Mouse (Mus musculus): ENCODE results near the gene Gpr18. TPM values are rescaled to one million over a fixed set of nuclear protein-coding genes. Genes with fewer than 3 reads are reported as not detected.

The Gpr18 gene
- polyA plus RNA-seq, 1 experiment from 2014 or later = 0.26 TPM

GRCm38 (mm10) chr14:121894511-121895135 is 21.0 kb downstream of the Gpr18 start:
- no peak for ATAC-seq (ENCODE audit: insufficient read depth, low FRiP score)
- no peak overlapping the region for H3K9ac ChIP-seq (ENCODE audit: low read length)
- 71% methylated on average over 5 of the region's 5 CpGs for WGBS
- H3K4me2 ChIP-seq (ENCODE audit: low read depth, low read length) = no peak overlapping the region
- H3K36me3 ChIP-seq (ENCODE audit: control insufficient read depth, insufficient read depth, low read length) = no peaks in the 10 kb centered on the region
- no peak overlapping the region for H3K4me3 ChIP-seq (replicated peaks; ENCODE audit: low read length)
- no peaks in the 10 kb centered on the region for H3K9me3 ChIP-seq (replicated peaks; ENCODE audit: control insufficient read depth, low read length)
- H3K27me3 ChIP-seq (ENCODE audit: control insufficient read depth, insufficient read depth, low read length) = no peaks in the 10 kb centered on the region
- H3K27ac ChIP-seq (ENCODE audit: low read length) = no peak overlapping the region
- H3K4me1 ChIP-seq (ENCODE audit: control insufficient read depth, insufficient read depth, low read length) = peaks cover 5% of the 10 kb centered on the region; the same call in 1 of the 2 replicates

GRCm38 (mm10) chr14:121893747-121894146 is 21.8 kb downstream of the Gpr18 start:
- Histone ChIP-seq H3K4me3 (replicated peaks; ENCODE audit: low read length) (no peak overlapping the region), H3K4me2 (ENCODE audit: low read depth, low read length) (no peak overlapping the region), H3K27me3 (ENCODE audit: control insufficient read depth, insufficient read depth, low read length) (no peaks in the 10 kb centered on the region), H3K9ac (ENCODE audit: low read length) (no peak overlapping the region; the same call in 1 of the 2 replicates), H3K9me3 (replicated peaks; ENCODE audit: control insufficient read depth, low read length) (no peaks in the 10 kb centered on the region), H3K36me3 (ENCODE audit: control insufficient read depth, insufficient read depth, low read length) (no peaks in the 10 kb centered on the region), H3K27ac (ENCODE audit: low read length) (no peak overlapping the region), H3K4me1 (ENCODE audit: control insufficient read depth, insufficient read depth, low read length) (peaks cover 5% of the 10 kb centered on the region; the same call in 1 of the 2 replicates)
- 73% methylated on average over 6 of the region's 6 CpGs for WGBS
- no peak for ATAC-seq (ENCODE audit: insufficient read depth, low FRiP score)

GRCm38 (mm10) chr14:121884150-121884797 is 31.3 kb downstream of the Gpr18 start:
- H3K27me3 ChIP-seq (ENCODE audit: control insufficient read depth, insufficient read depth, low read length) = no peaks in the 10 kb centered on the region
- H3K9ac ChIP-seq (ENCODE audit: low read length) = no peak overlapping the region; the same call in 1 of the 2 replicates
- no peak overlapping the region for H3K27ac ChIP-seq (ENCODE audit: low read length)
- H3K4me2 ChIP-seq (ENCODE audit: low read depth, low read length) = no peak overlapping the region
- ATAC-seq (ENCODE audit: insufficient read depth, low FRiP score) = no peak
- WGBS = 38% methylated on average over 6 of the region's 6 CpGs
- no peaks in the 10 kb centered on the region for H3K36me3 ChIP-seq (ENCODE audit: control insufficient read depth, insufficient read depth, low read length)
- H3K4me1 ChIP-seq (ENCODE audit: control insufficient read depth, insufficient read depth, low read length) = peaks cover 40% of the 10 kb centered on the region
- H3K9me3 ChIP-seq (replicated peaks; ENCODE audit: control insufficient read depth, low read length) = no peaks in the 10 kb centered on the region
- H3K4me3 ChIP-seq (replicated peaks; ENCODE audit: low read length) = no peak overlapping the region

- 73% methylated on average over 7 of the region's 7 CpGs for WGBS
- Histone ChIP-seq H3K27ac (ENCODE audit: low read length) (no peak overlapping the region), H3K4me1 (ENCODE audit: control insufficient read depth, insufficient read depth, low read length) (peaks cover 45% of the 10 kb centered on the region), H3K9me3 (replicated peaks; ENCODE audit: control insufficient read depth, low read length) (no peaks in the 10 kb centered on the region), H3K9ac (ENCODE audit: low read length) (peak overlapping the region; percentile 31; the same call in 1 of the 2 replicates), H3K4me3 (replicated peaks; ENCODE audit: low read length) (no peak overlapping the region), H3K27me3 (ENCODE audit: control insufficient read depth, insufficient read depth, low read length) (no peaks in the 10 kb centered on the region), H3K4me2 (ENCODE audit: low read depth, low read length) (no peak overlapping the region), H3K36me3 (ENCODE audit: control insufficient read depth, insufficient read depth, low read length) (no peaks in the 10 kb centered on the region)
- ATAC-seq (ENCODE audit: insufficient read depth, low FRiP score) = no peak
These were observed 34.4 kb downstream of the Gpr18 start for GRCm38 (mm10) chr14:121881211-121881610.

GRCm38 (mm10) chr14:121879266-121879840 is 36.2 kb downstream of the Gpr18 start:
- Histone ChIP-seq H3K4me2 (ENCODE audit: low read depth, low read length) (peak overlapping the region; percentile 98), H3K36me3 (ENCODE audit: control insufficient read depth, insufficient read depth, low read length) (no peaks in the 10 kb centered on the region), H3K27ac (ENCODE audit: low read length) (no peak overlapping the region), H3K4me1 (ENCODE audit: control insufficient read depth, insufficient read depth, low read length) (peaks cover 41% of the 10 kb centered on the region), H3K9ac (ENCODE audit: low read length) (peak overlapping the region; percentile 98), H3K27me3 (ENCODE audit: control insufficient read depth, insufficient read depth, low read length) (no peaks in the 10 kb centered on the region), H3K4me3 (replicated peaks; ENCODE audit: low read length) (peak overlapping the region; percentile 97), H3K9me3 (replicated peaks; ENCODE audit: control insufficient read depth, low read length) (no peaks in the 10 kb centered on the region)
- ATAC-seq (ENCODE audit: insufficient read depth, low FRiP score) = no peak
- 8% methylated on average over 16 of the region's 16 CpGs for WGBS

- WGBS = under 1% methylated on average over 18 of the region's 27 CpGs
- Histone ChIP-seq H3K4me2 (ENCODE audit: low read depth, low read length) (peak overlapping the region; percentile 98), H3K4me1 (ENCODE audit: control insufficient read depth, insufficient read depth, low read length) (peaks cover 36% of the 10 kb centered on the region), H3K27ac (ENCODE audit: low read length) (peak overlapping the region; percentile 76), H3K4me3 (replicated peaks; ENCODE audit: low read length) (peak overlapping the region; percentile 97), H3K36me3 (ENCODE audit: control insufficient read depth, insufficient read depth, low read length) (no peaks in the 10 kb centered on the region), H3K27me3 (ENCODE audit: control insufficient read depth, insufficient read depth, low read length) (no peaks in the 10 kb centered on the region), H3K9ac (ENCODE audit: low read length) (peak overlapping the region; percentile 98), H3K9me3 (replicated peaks; ENCODE audit: control insufficient read depth, low read length) (no peaks in the 10 kb centered on the region)
- ATAC-seq (ENCODE audit: insufficient read depth, low FRiP score) = no peak
These were observed 36.7 kb downstream of the Gpr18 start for GRCm38 (mm10) chr14:121878859-121879206.

- Histone ChIP-seq H3K27ac (ENCODE audit: low read length) (peak within 1 kb of the TSS; percentile 92), H3K4me2 (ENCODE audit: low read depth, low read length) (peak within 1 kb of the TSS; percentile 98), H3K4me3 (replicated peaks; ENCODE audit: low read length) (peak within 1 kb of the TSS; percentile 97)
These were observed 37.3 kb downstream of the Gpr18 start, which contains the start of gene Ubac2 for GRCm38 (mm10) chr14:121878176-121878858. Ubac2 (plus strand) TSS chr14:121878620.

GRCm38 (mm10) chr14:121877640-121878039 is 37.9 kb downstream of the Gpr18 start:
- whole genome bisulfite sequencing = 35% methylated on average over 8 of the region's 8 CpGs
- H3K4me2 ChIP-seq (ENCODE audit: low read depth, low read length) = peak overlapping the region; percentile 98
- peak overlapping the region; percentile 97 for H3K4me3 ChIP-seq (replicated peaks; ENCODE audit: low read length)
- H3K9me3 ChIP-seq (replicated peaks; ENCODE audit: control insufficient read depth, low read length) = no peaks in the 10 kb centered on the region
- no peaks in the 10 kb centered on the region for H3K36me3 ChIP-seq (ENCODE audit: control insufficient read depth, insufficient read depth, low read length)
- H3K27ac ChIP-seq (ENCODE audit: low read length) = peak overlapping the region; percentile 92
- H3K4me1 ChIP-seq (ENCODE audit: control insufficient read depth, insufficient read depth, low read length) = peaks cover 28% of the 10 kb centered on the region; the same call in 1 of the 2 replicates
- ATAC-seq (ENCODE audit: insufficient read depth, low FRiP score) = no peak
- H3K27me3 ChIP-seq (ENCODE audit: control insufficient read depth, insufficient read depth, low read length) = no peaks in the 10 kb centered on the region
- H3K9ac ChIP-seq (ENCODE audit: low read length) = peak overlapping the region; percentile 98

More at GRCm38 (mm10) chr14:121878176-121878858, 37.3 kb downstream of the Gpr18 start, which contains the start of gene Ubac2:
- peak; percentile 98 for ATAC-seq (ENCODE audit: insufficient read depth, low FRiP score)
- H3K36me3 ChIP-seq (ENCODE audit: control insufficient read depth, insufficient read depth, low read length) = no peaks in the 10 kb centered on the region
- peak within 1 kb of the TSS; percentile 98 for H3K9ac ChIP-seq (ENCODE audit: low read length)
- H3K9me3 ChIP-seq (replicated peaks; ENCODE audit: control insufficient read depth, low read length) = no peaks in the 10 kb centered on the region
- under 1% methylated on average over 61 of the region's 61 CpGs for WGBS
- H3K4me1 ChIP-seq (ENCODE audit: control insufficient read depth, insufficient read depth, low read length) = peaks cover 31% of the 10 kb centered on the region
- no peaks in the 10 kb centered on the region for H3K27me3 ChIP-seq (ENCODE audit: control insufficient read depth, insufficient read depth, low read length)
